ENCODE assay signal across 9 mouse cellular contexts in genomic region chr4:40906298-40906697, GRCm38 (mm10). TPM values are rescaled to one million over a fixed set of nuclear protein-coding genes. Genes with fewer than 3 reads are reported as not detected.
DNase-seq lines count a peak whose midpoint lies in the region; ATAC-seq lines count a peak whose summit lies in the region.
"Had no signal": no experiment of that assay in that cellular context is flagged by ENCODE, and none has a peak within 500 bp of the region (broad histone marks: within the 10 kb centered on the region; RNA-seq: fewer than 3 reads in every experiment).

No protein-coding gene starts in this region.

- H3K9me3 ChIP-seq in kidney, embryonic 15.5 days (replicated peaks): no peaks in the 10 kb centered on the region

- H3K4me1 ChIP-seq in kidney, embryonic 15.5 days: peaks cover 7% of the 10 kb centered on the region

- H3K4me2 ChIP-seq in kidney, embryonic 15.5 days: no peak overlapping the region

- no peaks in the 10 kb centered on the region for H3K36me3 ChIP-seq in kidney, embryonic 15.5 days

- peak; percentile 29 for DNase-seq in adrenal gland, postnatal 10 days
- DNase-seq in adrenal gland, postnatal 36 days: no peak
- peak; percentile 24 to 34 for DNase-seq in kidney, postnatal 36 days
- DNase-seq in adipocyte (ENCODE audit: low spot score): peak; percentile 57
- DNase-seq in naive thymus-derived CD4-positive, alpha-beta T cell, adult 2 months (ENCODE audit: low read depth): peak; percentile 76
- no peak for DNase-seq in spleen, postnatal 10 days (ENCODE audit: low spot score in 2 of 2)
- no peak for DNase-seq in neural tube, embryonic 10.5 days (ENCODE audit: extremely low spot score, low spot score)

- no peak for ATAC-seq in kidney, embryonic 15.5 days (replicated peaks; ENCODE audit: low FRiP score)

- WGBS in kidney, embryonic 15.5 days: 39% methylated on average over 1 of the region's 1 CpGs

- H3K9ac ChIP-seq in kidney, embryonic 15.5 days: no peak overlapping the region

- no peaks in the 10 kb centered on the region for H3K27me3 ChIP-seq in kidney, embryonic 15.5 days

- H3K27ac ChIP-seq in kidney, embryonic 15.5 days: no peak overlapping the region

- no peak overlapping the region for H3K4me3 ChIP-seq in kidney, embryonic 15.5 days (replicated peaks)
- H3K4me3 ChIP-seq: erythroblast, embryonic 14.5 days had no signal

RNA-seq across cellular contexts. Expression of gene Spink4, which starts 13.6 kb away (rescaled TPM):
- 1 to 10 TPM; 4.6 to 4.8 TPM for total RNA-seq in adrenal gland, postnatal 10 days (2021)
- 10 to 100 TPM in 1 of 2 experiments, not detected in 1; 12.8 TPM for total RNA-seq in adrenal gland, postnatal 36 days (2021)
- polyA plus RNA-seq in kidney, embryonic 15.5 days (2015; fragmentation: Nextera tagmentation; extraction: Ambion mirVana): 1.1 and 31.9 TPM in 2 replicates
- polyA plus RNA-seq: erythroblast, embryonic 14.5 days had no signal

RNA-seq across cellular contexts. Expression of gene Bag1, which starts 41.8 kb away (rescaled TPM):
- 100 to 1,000 TPM; 257 to 267 TPM for total RNA-seq in adrenal gland, postnatal 10 days (2021)
- 100 to 1,000 TPM; 287 to 331 TPM for total RNA-seq in adrenal gland, postnatal 36 days (2021)
- 218 and 220 TPM in 2 replicates for polyA plus RNA-seq in kidney, embryonic 15.5 days (2015; fragmentation: Nextera tagmentation; extraction: Ambion mirVana)

RNA-seq across cellular contexts. Expression of gene Chmp5, which starts 41.9 kb away (rescaled TPM):
- 10 to 100 TPM; 62.5 to 69.9 TPM for total RNA-seq in adrenal gland, postnatal 10 days (2021)
- 100 to 1,000 TPM; 101 to 105 TPM for total RNA-seq in adrenal gland, postnatal 36 days (2021)
- polyA plus RNA-seq in kidney, embryonic 15.5 days (2015; fragmentation: Nextera tagmentation; extraction: Ambion mirVana): 114 and 121 TPM in 2 replicates

RNA-seq across cellular contexts. Expression of gene B4galt1, which starts 52.5 kb away (rescaled TPM):
- total RNA-seq in adrenal gland, postnatal 10 days (2021): 10 to 100 TPM; 73.7 to 83.0 TPM
- 10 to 100 TPM; 75.7 to 89.5 TPM for total RNA-seq in adrenal gland, postnatal 36 days (2021)
- polyA plus RNA-seq in kidney, embryonic 15.5 days (2015; fragmentation: Nextera tagmentation; extraction: Ambion mirVana): 46.3 and 46.4 TPM in 2 replicates

Comparison
In these comparisons a context has a peak if more than half of its experiments do, and no peak if none do; other contexts are left out.
1. DNase-seq: peak in adrenal gland, postnatal 10 days (single experiment), kidney, postnatal 36 days (2 of 2), adipocyte (single experiment) and naive thymus-derived CD4-positive, alpha-beta T cell, adult 2 months (single experiment); none in adrenal gland, postnatal 36 days (0 of 2), spleen, postnatal 10 days (0 of 2) and neural tube, embryonic 10.5 days (single experiment).